Mouse (Mus musculus) gastrocnemius, postnatal 25 days (tissue): ENCODE measurements around the gene Mctp1. TPM values are rescaled to one million over a fixed set of nuclear protein-coding genes. Genes with fewer than 3 reads are reported as not detected.
"Not testable (repeated sequence)": the region's sequence is repeated elsewhere in the genome, so short reads cannot be mapped to it uniquely, and the experiment has no call there.

Source experiments
- DNase-seq: peaks from one replicate; pipeline ENCODE4 v3.0.0; 2022
- long read RNA-seq, 2 experiments: library from polyadenylated mRNA; stranded (forward); transcript quantifications; one replicate each; pipeline ENCODE4 v2.0.0; 2021
- total RNA-seq, 2 experiments: library from RNA; stranded (reverse); gene quantifications; 1 replicate in 1 of 2; 2 replicates in 1 of 2; pipeline ENCODE4 v1.2.3; 2021

Mctp1 gene
- 1 to 10 TPM in 1 of 2 experiments, under 1 TPM in 1; 0.86 to 1.0 TPM for total RNA-seq
- long read RNA-seq, experiment 1 = 0 reads
- long read RNA-seq, experiment 2 = 0 reads

DNA sequence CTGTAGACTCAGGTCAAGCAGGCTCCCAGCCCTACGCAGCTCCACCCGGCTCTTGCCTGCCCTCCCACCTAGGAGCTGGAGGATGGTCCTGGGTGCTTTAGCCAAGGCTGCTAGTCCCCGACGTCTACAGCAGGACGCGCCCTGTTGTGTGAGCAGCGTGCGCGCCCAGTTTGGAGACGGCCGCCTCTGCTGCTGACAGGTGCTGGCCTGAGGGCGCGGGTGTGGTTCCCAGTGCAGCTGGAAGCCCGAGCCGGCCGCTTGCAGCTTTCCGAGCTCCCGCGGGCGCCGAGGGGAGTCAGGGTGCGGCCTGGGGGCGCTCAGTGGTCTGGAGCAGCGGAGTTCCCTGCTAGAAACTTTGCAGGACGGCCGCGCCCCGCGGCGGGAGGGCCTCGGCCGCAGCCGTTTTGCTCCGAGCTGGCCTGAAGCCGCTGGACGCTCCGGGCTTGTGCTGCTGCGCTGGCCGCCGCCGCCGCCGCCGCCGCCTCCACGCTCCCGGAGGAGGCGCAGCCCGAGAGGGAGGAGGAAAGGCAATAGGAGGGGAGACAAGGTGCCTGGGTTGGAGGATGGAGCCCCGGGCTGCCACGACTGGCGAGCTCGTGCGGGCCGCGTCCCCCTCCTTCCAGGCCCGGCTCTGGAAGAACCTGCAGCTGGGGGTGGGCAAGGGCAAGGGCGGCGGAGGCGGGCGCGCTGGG is at the start of gene Mctp1:
Gene Mctp1, plus strand, starts transcription at position 564 of the 692 bp plus-strand sequence.
- DNase-seq = peak; percentile 32

DNA sequence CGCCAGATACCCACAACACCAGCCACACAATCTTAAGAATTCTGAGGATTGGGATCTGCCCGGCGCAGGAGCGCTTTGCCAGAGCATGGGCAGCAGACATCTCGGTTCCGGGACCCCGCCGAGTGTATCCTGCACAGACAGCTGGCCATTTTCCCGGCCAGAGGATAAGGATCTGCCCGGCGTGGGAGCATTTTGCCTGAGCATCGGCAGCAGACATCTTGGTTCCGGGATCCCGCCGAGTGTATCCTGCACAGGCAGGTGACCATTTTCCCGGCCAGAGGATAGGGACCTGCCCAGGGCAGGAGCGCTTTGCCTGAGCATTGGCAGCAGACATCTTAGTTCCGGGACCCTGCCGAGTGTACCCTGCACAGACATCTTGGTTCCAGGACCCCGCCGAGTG is 38.4 kb upstream of the Mctp1 start:
- not testable (repeated sequence) for DNase-seq

DNA sequence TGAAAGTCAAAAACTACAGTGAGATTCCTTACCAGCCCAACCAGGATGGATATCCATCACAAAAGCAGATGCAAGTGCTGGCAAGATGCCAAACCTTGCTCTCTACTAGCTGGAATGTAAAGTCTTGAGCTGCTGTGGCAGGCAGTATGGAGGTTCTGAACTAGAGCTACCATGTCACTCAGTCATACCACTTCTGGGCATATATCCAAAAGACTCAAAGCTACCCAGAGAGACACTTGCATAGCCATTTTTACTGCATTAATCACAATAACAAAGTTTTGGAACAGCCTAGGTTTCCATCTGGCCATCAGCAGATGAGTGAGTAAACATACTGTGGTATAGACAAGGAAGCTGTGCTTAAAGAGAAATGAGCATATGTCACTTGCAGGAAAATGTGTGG is 25.6 kb upstream of the Mctp1 start:
- DNase-seq = no peak

DNA sequence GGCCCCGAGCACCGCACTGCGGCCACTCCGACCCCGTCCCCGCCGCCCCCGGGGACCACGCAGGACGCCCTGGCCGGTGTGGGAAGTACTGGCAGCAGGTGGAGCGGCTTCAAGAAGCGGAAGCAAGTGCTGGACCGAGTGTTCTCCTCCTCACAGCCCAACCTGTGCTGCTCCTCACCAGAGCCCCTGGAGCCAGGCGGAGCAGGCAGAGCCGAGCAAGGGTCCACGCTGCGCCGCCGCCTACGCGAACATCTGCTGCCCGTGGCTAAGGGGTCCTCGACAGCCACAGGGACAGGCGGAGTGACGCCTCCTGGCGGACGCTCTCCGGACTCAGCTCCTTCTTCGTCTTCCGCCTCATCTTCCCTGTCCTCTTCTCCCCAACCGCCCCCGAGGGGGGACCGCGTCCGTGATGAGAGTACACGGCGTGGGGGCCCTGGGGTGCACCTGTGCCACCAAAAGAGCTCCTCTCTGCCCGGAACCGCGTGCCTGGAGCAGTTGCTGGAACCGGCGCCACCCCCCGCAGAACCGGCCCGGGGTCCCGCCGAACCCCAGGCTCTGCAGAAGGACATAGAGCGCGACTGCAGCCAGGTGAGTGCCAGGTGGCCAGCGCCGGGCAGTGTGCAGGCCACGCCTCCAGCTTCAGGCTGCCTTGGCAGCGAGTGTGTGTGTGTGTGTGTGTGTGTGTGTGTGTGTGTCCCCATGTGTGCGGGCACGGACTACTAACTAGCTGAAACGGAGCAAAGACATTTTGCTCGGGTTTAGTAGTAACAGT is 515 bp downstream of the Mctp1 start:
- peak; percentile 24 for DNase-seq

DNA sequence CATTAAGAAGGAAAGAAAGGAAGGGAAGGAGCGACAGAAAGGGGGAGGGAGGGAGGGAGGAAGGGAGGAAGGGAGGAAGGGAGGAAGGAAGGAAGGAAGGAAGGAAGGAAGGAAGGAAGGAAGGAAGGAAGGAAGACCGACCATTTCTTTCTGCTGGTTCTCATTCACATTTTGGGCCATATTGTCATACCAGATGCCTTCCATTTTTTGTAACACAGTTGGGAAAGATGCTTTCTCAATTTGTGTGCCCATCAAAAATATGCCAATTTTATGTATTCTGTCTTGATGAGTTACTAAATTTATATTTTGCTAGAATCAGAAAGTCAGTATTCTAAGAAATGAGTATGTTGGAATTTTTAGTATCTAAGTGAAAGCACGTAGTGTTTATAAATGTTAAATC is 4.3 kb downstream of the Mctp1 start:
- no peak for DNase-seq

DNA sequence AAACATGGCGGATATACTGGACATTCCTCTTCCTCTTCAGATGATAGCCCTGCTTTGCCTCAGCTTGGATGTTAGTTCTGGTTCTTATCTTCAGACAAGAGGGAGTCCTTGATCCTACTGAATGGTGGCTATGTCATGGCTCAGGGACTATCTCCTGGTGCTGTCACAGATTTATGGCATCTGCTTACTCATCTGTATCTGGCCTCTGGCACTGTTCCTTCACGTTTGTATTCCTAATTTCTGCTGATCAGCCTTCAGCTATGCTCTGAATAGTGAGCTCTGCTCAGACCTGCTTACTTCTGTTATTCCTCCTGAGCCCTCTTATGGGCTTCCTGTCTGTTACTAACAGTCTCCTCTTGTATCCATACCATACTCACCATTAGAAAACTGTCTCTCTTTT is 7.6 kb downstream of the Mctp1 start:
- no peak for DNase-seq

GRCm38 (mm10) chr13:76393106-76393505 is 8.8 kb downstream of the Mctp1 start:
- no peak for DNase-seq

- DNase-seq = no peak
Measured at GRCm38 (mm10) chr13:76395906-76396305, 11.6 kb downstream of the Mctp1 start.

DNA sequence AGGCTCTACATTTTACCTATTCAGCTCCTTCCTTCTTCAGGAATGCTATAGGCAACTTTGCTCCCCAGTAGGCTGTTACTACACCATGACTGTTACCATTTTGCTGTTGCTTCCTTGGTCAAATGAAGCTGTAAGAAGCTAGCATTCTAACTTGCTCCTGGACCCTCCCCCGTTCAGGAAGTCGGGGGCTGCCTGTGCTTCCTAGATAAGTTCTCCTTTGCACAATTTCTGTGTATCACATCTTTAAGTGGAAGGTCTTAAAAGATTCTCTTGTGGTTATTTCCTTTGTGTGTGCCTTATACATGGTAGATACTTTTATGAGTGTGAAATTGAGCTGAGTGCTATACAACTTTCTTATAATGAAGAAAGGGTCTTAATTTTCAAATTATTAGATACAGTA is 25.0 kb downstream of the Mctp1 start:
- no peak for DNase-seq

DNA sequence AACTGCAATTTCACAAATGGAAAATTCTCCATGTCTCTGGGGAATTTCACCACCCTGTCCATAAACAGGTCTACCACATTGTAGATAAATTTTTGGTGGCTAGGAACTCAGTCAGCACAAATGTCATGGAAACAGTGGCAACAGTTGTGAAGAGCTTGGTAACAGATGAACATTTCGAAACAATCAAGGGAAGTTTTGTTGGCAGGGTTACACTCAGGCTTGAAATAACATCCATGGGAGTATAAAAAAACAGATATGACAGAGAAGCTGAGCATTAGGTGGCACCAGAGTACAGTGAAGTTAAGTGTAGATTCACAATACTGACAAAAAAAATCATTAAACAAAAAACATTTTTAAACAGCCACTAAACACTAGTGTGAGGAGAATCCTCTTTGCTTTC is 26.3 kb downstream of the Mctp1 start:
- DNase-seq = no peak

DNA sequence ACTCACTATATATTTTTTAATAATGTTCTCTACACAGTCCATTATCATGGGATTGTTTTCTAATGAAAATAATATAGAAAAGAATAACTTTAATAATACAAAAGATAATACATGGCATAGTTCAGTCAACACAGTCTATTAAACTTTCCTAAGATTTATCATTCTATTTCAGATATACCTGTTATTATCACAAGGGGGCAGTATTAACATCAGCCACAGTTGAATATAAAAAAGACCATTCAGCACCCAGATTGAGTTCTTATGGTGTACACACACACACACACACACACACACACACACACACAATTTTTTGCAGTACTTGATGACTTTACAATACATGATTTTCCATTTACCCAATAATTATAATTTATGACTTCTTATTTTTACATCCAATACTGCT is 31.0 kb downstream of the Mctp1 start:
- DNase-seq = no peak

DNA sequence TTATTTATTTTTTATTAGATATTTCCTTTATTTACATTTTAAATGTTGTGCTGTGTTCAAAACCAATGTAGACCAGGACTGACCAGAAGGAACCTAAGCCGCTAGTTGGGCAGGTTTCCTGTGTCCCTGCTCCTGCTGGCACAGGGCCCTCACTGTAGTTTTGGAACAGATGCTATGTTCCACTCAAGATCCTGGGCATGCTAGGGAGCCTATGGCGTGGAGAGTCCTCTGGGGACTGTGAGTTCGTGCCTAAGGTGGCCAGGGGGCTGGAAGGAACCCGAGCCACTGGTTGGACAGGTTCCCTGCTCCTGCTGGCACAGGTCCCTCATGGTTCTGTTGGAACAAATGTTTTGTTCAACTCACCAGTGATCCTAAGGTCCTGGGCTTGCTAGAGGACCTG is 35.8 kb downstream of the Mctp1 start:
- no peak for DNase-seq

DNA sequence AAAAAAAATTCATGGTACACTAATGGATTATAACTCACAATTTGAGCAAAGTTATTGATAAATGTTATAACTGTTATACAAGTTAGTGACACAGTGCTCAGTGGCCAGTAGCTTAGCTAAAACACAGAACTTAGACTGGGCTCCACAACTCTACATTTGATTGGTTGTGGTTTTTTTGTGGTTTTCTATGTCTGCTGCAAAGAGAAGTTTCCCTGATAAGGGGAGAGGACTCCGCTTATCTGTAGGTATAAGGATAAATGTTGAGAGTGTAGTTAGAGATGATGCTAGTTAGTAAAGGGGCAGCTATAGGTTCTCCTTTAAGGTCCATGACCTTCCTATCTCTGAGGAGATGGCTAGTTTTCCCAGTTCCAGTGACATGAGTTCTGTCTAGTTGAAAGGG is 36.7 kb downstream of the Mctp1 start:
- DNase-seq = no peak

DNA sequence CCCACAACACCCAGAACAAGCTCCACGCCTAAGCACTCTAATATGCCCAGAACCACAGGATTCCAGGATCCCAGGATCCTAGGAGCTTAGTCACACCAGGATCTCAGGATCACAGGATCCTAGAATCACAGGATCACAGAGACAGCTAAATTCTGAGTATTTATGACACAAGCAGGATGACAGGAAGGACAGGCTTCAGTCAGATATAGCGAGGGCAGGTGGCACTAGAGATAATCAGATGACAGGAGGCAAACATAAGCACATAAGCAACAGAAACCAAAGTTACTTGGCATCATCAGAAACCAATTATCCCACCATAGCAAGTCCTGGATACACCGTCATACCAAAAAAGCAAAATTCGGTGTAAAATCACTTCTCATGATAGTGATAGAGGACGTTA is 37.8 kb downstream of the Mctp1 start:
- no peak for DNase-seq

- DNase-seq = no peak
Measured at GRCm38 (mm10) chr13:76429456-76429855, 45.1 kb downstream of the Mctp1 start.

GRCm38 (mm10) chr13:76429927-76430326 is 45.6 kb downstream of the Mctp1 start:
- DNase-seq = no peak

- no peak for DNase-seq
Measured at GRCm38 (mm10) chr13:76431946-76432345, 47.6 kb downstream of the Mctp1 start.

DNA sequence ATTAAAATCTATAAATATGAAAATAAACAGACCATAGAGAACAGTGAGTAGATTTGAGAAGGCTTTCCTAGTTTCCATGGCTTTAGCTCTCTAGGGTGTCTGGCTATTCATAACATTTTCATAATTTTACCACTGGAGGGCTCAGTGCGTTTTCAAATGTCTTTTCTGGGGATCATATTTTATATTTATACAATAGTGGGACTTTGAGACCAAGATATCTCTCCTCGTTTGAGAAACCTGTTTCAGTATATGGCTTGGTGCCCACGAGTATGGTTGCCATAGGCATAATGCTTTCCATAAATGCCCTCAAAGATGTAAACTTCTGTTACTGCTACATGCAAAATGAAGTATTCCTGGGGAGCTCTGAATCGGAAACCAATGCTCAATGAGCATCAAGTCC is 49.1 kb downstream of the Mctp1 start:
- no peak for DNase-seq

- no peak for DNase-seq
Measured at GRCm38 (mm10) chr13:76436426-76436825, 52.1 kb downstream of the Mctp1 start.

GRCm38 (mm10) chr13:76438765-76439164 is 54.4 kb downstream of the Mctp1 start:
- no peak for DNase-seq

- DNase-seq = no peak
Measured at GRCm38 (mm10) chr13:76446059-76446458, 61.7 kb downstream of the Mctp1 start.

- no peak for DNase-seq
Measured at GRCm38 (mm10) chr13:76447528-76447927, 63.2 kb downstream of the Mctp1 start.

GRCm38 (mm10) chr13:76451526-76451925 is 67.2 kb downstream of the Mctp1 start:
- DNase-seq = not testable (repeated sequence)

- DNase-seq = no peak
Measured at GRCm38 (mm10) chr13:76481601-76482000, 97.3 kb downstream of the Mctp1 start.
